Mouse (Mus musculus) intestine, embryonic 14.5 days (tissue): ENCODE measurements at regions not wholly inside any gene's neighbourhood (a gene's known extent, or its start where the extent isn't known, plus 50 kb on each side); places are given as distances from the start of the nearest gene placed in this dataset.
"Not testable (repeated sequence)": the region's sequence is repeated elsewhere in the genome, so short reads cannot be mapped to it uniquely, and the experiment has no call there.

Experiments used
- ATAC-seq: fragments of 200-750 bp; cut with Nextera tagmentation; replicated peaks from 2 replicates; pipeline ENCODE4 v1.8.0; 2017; ENCODE audit warnings: low read depth, moderate number of reproducible peaks, moderate TSS enrichment, moderate library complexity; ENCODE audit not compliant: low FRiP score, low TSS enrichment
- DNase-seq: peaks from one replicate; pipeline ENCODE4 v3.0.0-alpha.2; 2018; ENCODE audit warnings: low spot score
- H3K27ac ChIP-seq: fragments of 300-500 bp; sonication (generic); 2 replicates; pipeline ENCODE4 v1.5.1; 2014; ENCODE audit warnings: low read depth, mild to moderate bottlenecking, control low read depth
- H3K27me3 ChIP-seq: fragments of 300-500 bp; sonication (generic); replicated peaks from 2 replicates; pipeline ENCODE4 v1.6.1; 2014; ENCODE audit warnings: low read length, control low read depth; ENCODE audit not compliant: control insufficient read depth, insufficient read depth
- H3K36me3 ChIP-seq: fragments of 300-500 bp; sonication (generic); 2 replicates; pipeline ENCODE4 v1.6.1; 2014; ENCODE audit warnings: low read length, control low read depth; ENCODE audit not compliant: control insufficient read depth, insufficient read depth
- H3K4me1 ChIP-seq: fragments of 300-500 bp; sonication (generic); replicated peaks from 2 replicates; pipeline ENCODE4 v1.6.1; 2014; ENCODE audit warnings: low read length, control low read depth, mixed read lengths; ENCODE audit not compliant: control insufficient read depth, insufficient read depth
- H3K4me2 ChIP-seq: fragments of 300-500 bp; sonication (generic); 2 replicates; pipeline ENCODE4 v1.6.1; 2014; ENCODE audit warnings: low read length
- H3K4me3 ChIP-seq: fragments of 300-500 bp; sonication (generic); 2 replicates; pipeline ENCODE4 v1.5.1; 2014; ENCODE audit warnings: low read depth, low read length, control low read depth, mixed read lengths
- H3K9ac ChIP-seq: fragments of 300-500 bp; sonication (generic); 2 replicates; pipeline ENCODE4 v1.6.1; 2014; ENCODE audit warnings: mild to moderate bottlenecking, low read length
- H3K9me3 ChIP-seq: fragments of 300-500 bp; sonication (generic); 2 replicates; pipeline ENCODE4 v1.6.1; 2016; ENCODE audit warnings: low read length, control low read depth; ENCODE audit not compliant: control insufficient read depth
- WGBS: fragments of 180-500 bp; shearing (Covaris S2); extraction: QIAGEN DNeasy Blood & Tissue Kit; methylation state at CpG from one replicate; pipeline ENCODE4 v1.1.7; 2014; 5-methylcytosine and 5-hydroxymethylcytosine counted together

GRCm38 (mm10) chr5:22433512-22433911, 89.0 kb upstream of the Reln start:
- 50% methylated on average over 1 of the region's 1 CpGs for WGBS
- H3K4me2 ChIP-seq = no peak overlapping the region
- H3K36me3 ChIP-seq = no peaks in the 10 kb centered on the region
- no peaks in the 10 kb centered on the region for H3K4me1 ChIP-seq
- H3K27me3 ChIP-seq = no peaks in the 10 kb centered on the region
- no peak overlapping the region for H3K27ac ChIP-seq
- ATAC-seq (no peak), DNase-seq (no peak)
- no peak overlapping the region for H3K9ac ChIP-seq
- H3K4me3 ChIP-seq = no peak overlapping the region
- H3K9me3 ChIP-seq = no peaks in the 10 kb centered on the region

GRCm38 (mm10) chr5:22431721-22432120, 87.2 kb upstream of the Reln start:
- Histone ChIP-seq H3K27me3 (no peaks in the 10 kb centered on the region), H3K9ac (no peak overlapping the region), H3K36me3 (no peaks in the 10 kb centered on the region), H3K9me3 (no peaks in the 10 kb centered on the region), H3K4me3 (no peak overlapping the region), H3K27ac (no peak overlapping the region), H3K4me1 (no peaks in the 10 kb centered on the region), H3K4me2 (no peak overlapping the region)
- DNase-seq = no peak
- no peak for ATAC-seq
- WGBS = 85% methylated on average over 10 of the region's 10 CpGs

GRCm38 (mm10) chr5:22425706-22426417, 81.4 kb upstream of the Reln start:
- H3K27ac ChIP-seq, H3K9ac ChIP-seq, H3K27me3 ChIP-seq, ATAC-seq, DNase-seq, H3K4me2 ChIP-seq, H3K36me3 ChIP-seq, H3K4me1 ChIP-seq, H3K9me3 ChIP-seq, H3K4me3 ChIP-seq: not testable (repeated sequence)
- WGBS = 86% methylated on average over 4 of the region's 4 CpGs

GRCm38 (mm10) chr5:22415957-22416356, 71.5 kb upstream of the Reln start:
- Histone ChIP-seq H3K36me3 (no peaks in the 10 kb centered on the region), H3K4me1 (no peaks in the 10 kb centered on the region), H3K4me3 (no peak overlapping the region), H3K4me2 (no peak overlapping the region), H3K9me3 (no peaks in the 10 kb centered on the region), H3K9ac (no peak overlapping the region), H3K27me3 (no peaks in the 10 kb centered on the region), H3K27ac (no peak overlapping the region)
- DNase-seq = no peak
- no peak for ATAC-seq
- WGBS = 88% methylated on average over 3 of the region's 3 CpGs

- H3K4me1 ChIP-seq = no peaks in the 10 kb centered on the region
- DNase-seq (peak; percentile 59), ATAC-seq (no peak)
Observed at GRCm38 (mm10) chr5:22399134-22399533, 54.6 kb upstream of the Reln start.

More at GRCm38 (mm10) chr5:22399134-22399533, 54.6 kb upstream of the Reln start:
- no peaks in the 10 kb centered on the region for H3K36me3 ChIP-seq
- H3K4me2 ChIP-seq = no peak overlapping the region
- H3K9ac ChIP-seq = no peak overlapping the region
- no peak overlapping the region for H3K4me3 ChIP-seq
- 61% methylated on average over 2 of the region's 2 CpGs for WGBS
- no peaks in the 10 kb centered on the region for H3K9me3 ChIP-seq
- H3K27ac ChIP-seq = no peak overlapping the region
- no peaks in the 10 kb centered on the region for H3K27me3 ChIP-seq
